Mouse (Mus musculus): ENCODE results near the gene Scap.

GRCm38 (mm10) chr9:110351932-110352632 lies 19.0 kb downstream of the Scap start:
- no peak for TF ChIP-seq CTCF (IDR thresholded peaks at IDR 0.05; ENCODE audit: low read depth)
- TF ChIP-seq EP300 (optimal IDR thresholded peaks at IDR 0.05): no peak

All from stomach, postnatal 0 days (tissue).